Mouse (Mus musculus) T-helper 17 cell (primary cell): ENCODE results near the gene Rapgef1.

Experiments used
- in situ Hi-C, 2 experiments: fragments of 300-600 bp; cut with MboI, MseI; formaldehyde crosslinking; loops; 1 replicate in 1 of 2; 2 replicates in 1 of 2; pipeline ENCODE4 v1.15.1; 2025; ENCODE audit warnings: high pct_unique_total_duplicates in 2 of 2

Gene Rapgef1

DNA sequence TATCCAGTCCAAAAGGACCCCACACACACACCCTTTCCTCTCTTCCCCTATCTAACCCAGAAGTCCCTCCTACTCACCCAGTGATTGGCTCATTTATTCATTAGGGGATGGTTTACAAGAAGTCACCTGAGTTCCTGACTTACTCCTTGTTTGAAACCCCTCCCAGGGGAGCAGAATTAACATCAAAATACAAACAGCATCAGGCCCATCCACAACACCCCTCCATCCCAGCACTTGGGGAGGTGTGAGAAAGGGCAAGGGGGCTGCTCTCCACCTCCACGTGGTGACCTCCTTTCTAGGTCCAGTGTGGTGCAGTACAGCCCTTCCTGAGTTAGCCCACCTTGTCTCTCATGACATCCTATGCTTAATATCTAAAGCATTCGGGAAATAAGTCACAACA lies 110.0 kb downstream of the Rapgef1 start:
- in situ Hi-C loops = no loop called here

DNA sequence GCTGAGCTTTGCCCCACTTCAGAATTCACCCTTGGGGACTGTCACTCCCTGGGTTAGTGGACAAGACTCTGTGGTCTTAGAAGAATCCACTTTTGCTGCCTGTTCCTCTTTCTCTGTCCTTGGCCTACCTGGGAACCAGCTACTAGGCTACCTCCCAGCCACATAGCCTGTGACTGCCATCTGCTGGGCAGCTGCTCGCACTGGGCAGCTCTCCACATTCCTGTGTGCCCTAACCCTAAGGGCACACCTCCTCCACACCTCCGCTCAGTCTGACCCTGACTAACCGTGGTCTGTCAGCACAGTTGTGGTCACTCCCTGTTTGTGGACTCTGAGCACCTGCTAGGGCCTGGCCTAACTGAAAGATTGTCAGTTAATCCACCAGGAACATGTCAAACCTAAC lies 112.0 kb downstream of the Rapgef1 start:
- in situ Hi-C loops = loop anchor here in 1 of 2 experiments (10.0 kb wide), 1 partner anchor 1223 kb away; the partner anchor contains the start of gene Tor1b

DNA sequence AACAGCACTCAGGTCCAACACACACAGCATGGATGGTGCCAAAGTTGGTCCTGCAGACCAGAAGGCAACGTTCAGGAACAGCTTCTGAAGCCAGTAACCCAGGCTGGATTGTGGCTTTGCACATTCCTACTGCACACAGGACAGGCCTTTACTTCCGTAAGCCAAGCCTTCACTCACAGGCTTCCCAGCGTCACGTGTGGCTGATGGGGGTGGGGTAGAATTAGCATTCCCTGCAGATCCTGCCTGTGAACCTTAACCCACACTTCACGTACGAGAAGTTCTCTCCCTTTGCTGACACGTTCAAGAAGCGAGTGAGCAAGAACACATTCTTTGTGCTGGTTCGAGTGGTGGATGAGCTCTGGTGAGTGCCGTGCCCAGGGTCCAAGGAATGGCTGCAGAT lies 113.0 kb downstream of the Rapgef1 start:
- in situ Hi-C loops = loop anchor here in 1 of 2 experiments (10.0 kb wide), 1 partner anchor 1222 kb away; the partner anchor contains the start of gene Tor1b

DNA sequence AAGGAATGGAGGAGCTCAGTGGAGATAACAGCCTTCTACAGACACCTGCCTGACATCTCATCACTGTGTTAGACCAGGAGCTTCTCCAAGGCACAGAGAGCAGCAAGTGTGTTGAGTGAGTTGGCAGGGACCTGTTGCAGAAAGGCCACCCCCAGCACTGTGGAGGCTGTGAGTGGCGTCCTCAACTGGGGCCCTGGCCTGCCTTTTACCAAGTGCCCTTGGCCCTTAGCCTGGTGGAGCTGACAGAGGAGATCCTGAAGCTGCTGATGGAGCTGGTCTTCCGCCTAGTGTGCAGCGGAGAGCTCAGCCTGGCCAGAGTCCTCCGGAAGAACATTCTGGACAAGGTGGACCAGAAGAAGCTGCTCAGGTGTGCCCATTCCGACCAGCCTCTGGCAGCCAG lies 113.8 kb downstream of the Rapgef1 start:
- in situ Hi-C loops = loop anchor here in 1 of 2 experiments (10.0 kb wide), 1 partner anchor 1221 kb away; the partner anchor contains the start of gene Tor1b

DNA sequence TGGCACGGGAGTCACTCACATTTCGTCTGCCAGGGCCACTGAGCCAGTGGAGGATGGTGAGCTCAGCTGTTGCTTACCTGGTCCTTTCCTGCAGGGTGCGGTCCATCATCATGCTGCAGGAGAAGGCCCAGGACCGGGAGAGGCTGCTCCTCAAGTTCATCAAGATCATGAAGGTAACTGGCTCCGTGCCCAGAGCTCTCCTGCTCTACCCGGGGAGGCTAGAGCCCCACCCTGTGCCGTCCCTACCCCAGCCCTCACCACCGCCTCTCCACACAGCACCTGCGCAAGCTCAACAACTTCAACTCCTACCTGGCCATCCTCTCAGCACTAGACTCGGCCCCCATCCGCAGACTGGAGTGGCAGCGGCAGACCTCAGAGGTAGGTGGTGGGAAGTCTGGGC lies 116.2 kb downstream of the Rapgef1 start:
- in situ Hi-C loops = loop anchor here in 1 of 2 experiments (10.0 kb wide), 1 partner anchor 1219 kb away; the partner anchor contains the start of gene Tor1b

DNA sequence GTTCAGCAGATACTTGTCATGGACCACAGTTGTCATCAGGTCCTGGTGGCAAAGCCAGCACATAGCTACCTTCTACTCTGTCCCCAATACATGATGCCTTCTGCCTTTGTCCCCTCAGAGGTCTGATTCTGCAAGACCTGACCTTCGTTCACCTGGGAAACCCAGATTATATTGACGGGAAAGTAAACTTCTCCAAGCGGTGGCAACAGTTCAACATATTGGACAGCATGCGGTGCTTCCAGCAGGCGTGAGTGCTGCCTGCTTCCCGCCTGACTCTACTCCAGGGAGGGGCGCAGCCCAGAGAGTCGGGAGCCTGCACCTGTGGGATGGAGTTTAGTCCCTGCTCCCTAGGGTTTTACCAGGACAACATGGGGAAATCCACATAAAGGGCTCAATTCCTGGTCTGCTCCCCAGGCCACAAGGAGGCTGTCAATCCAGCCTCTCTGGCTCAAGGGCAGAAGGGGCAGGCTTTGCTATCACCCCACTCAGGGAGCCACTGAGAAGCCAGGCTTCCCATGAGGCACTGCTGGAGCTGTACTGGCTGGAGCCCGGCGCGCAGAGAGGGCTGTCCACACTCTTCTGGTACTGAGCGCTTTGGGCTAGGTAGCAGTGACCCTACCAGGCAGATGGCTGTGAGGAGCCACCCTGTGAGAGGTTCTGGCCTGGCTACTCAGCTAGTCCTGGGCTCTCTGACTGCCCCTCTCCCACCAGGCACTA lies 117.8 kb downstream of the Rapgef1 start:
- in situ Hi-C loops = loop anchor here in 1 of 2 experiments (10.0 kb wide), 1 partner anchor 1217 kb away; the partner anchor contains the start of gene Tor1b

DNA sequence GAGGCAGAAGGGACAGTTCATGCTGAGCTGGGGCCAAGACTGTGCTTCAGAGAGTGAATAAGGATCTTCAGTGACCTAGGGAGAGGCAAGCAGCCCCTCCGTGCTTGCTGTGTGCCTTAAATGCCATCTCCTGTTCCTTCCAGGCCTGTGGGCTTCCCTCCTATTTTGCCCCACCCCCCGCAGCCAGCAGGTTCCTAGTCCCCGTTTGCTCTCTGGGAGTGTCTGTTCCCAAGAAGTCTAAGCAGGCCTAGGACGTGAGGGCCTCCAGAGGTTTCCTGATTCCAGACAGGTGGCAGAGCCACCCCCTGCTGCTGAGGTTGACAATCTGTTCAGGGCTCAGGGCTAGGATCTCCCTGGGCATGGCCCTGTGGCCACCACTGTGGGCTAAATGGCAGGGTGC lies 119.3 kb downstream of the Rapgef1 start:
- in situ Hi-C loops = loop anchor here in 1 of 2 experiments (10.0 kb wide), 1 partner anchor 1216 kb away; the partner anchor contains the start of gene Tor1b

DNA sequence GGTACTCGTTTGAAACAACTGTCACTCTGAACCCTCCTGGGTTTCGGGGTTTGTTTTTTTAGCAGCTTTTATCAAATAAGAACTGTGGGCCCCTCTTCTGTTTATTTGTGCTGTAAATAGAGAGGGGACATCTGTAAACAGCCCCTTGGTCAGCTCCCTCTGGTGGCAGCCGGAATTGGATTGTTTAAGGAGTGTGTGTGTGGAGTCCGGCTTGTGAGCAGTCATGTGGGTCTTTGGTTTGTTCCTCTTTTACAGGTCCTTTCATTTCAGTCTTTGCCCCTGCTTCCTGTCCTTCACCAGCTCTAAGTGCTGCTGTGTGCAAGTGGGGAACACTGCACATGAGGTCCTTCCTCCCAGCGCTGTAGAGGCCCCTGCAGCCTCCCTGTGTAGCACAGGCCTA lies 119.8 kb downstream of the Rapgef1 start:
- in situ Hi-C loops = loop anchor here in 1 of 2 experiments (10.0 kb wide), 1 partner anchor 1215 kb away; the partner anchor contains the start of gene Tor1b

DNA sequence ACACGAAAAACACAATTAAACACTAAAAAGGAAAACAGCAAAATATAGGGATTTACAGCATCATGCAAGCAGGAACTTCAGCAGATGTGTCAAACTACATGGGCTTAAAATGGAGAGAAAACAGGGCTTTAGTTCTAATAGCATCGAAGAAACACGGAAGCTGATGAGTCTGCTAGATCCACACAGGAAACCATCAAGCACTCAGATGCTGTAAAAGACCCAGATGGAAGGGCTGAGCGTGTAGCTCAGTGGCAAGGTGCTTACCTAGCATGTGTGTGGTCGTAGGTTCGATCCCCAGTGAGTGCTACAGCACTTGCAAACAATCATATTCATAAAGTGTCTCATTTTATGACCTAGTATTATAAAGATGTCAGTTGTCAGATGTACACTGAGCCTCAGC lies 121.7 kb downstream of the Rapgef1 start:
- in situ Hi-C loops = no loop called here

DNA sequence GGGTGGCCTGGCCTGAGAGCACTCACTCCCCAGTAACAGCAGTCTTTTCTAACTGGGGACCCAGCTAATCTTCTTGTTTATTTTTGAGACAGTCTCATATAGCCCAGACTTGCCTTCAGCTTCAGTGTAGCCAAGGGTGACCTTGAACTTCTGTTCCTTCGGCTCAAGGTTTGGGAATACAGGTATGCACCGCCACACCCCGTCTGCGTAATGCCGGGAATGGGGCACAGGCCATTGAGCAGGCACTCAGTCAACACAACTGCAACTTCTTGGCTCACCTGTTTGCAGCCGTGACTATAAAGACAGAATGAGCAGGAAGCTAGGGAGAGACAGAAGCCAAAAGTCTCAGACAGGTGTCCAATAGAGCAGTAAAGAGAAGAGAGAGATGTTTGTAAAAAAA lies 124.7 kb downstream of the Rapgef1 start:
- in situ Hi-C loops = no loop called here

DNA sequence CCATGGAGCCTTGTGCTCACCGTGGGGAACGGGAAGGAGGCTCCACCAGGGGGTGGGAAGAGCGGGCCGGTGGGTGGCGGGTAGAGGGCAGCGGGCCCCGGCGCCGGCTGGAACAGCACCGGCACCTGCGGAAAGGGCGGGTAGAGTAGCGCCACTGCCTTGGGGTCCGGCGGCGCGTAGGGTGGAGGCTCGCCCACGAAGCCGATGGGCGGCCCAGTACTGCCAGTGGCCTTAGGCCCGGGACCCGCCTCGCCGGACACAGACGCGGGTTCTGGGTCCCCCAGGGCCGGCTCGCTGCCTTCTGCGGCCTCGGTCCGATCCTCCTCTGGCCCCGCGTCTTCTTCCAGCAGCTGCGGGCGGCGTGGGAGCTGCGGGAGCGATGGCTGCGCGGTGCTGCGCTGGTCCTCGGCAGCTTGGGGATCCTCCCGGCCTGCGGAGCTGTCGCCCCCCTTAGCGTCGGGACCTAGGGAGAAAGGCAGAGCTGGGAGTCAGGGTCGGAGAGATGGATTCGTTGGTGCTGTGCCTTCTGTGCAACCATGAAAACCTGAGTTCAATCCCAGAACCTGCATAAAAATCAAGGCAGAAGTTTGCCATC lies 127.8 kb downstream of the Rapgef1 start:
- in situ Hi-C loops = no loop called here

DNA sequence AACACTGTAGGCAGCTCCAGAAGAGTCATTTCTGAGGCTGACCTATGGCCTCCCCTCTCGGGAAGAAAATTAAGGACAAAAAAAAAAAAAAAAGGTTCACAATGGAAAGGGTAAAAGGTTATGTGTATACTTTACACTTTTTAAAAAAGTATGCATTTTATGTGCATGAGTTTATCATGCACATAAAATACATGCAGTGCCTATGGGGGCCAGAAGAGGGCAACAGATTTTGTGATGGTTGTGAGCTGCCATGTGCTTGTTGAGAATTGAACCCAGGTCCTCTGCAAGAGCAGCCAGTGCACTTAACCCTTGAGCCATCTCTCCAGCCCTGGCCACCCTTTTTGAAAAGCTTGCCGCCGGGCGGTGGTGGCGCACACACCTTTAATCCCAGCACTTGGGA lies 128.3 kb downstream of the Rapgef1 start:
- in situ Hi-C loops = no loop called here

DNA sequence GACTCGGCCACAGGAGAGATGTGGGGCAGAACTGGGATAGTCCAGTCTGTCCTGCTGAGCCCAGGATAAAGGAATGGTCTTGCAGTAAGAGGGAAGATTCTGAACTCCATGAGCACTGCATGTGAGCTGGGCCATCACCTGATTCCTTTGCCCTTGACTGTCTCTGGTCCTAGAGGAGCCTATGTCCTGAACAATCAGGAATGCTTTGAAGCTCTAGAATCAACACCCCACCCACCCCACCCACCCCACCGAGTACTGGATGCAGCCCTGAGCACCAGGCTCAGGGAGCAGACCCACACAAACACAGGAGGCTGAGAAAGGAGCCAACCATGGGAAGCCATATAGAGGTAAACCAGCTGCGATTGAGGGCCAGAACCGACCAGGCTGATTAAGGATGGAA lies 129.0 kb downstream of the Rapgef1 start:
- in situ Hi-C loops = no loop called here

DNA sequence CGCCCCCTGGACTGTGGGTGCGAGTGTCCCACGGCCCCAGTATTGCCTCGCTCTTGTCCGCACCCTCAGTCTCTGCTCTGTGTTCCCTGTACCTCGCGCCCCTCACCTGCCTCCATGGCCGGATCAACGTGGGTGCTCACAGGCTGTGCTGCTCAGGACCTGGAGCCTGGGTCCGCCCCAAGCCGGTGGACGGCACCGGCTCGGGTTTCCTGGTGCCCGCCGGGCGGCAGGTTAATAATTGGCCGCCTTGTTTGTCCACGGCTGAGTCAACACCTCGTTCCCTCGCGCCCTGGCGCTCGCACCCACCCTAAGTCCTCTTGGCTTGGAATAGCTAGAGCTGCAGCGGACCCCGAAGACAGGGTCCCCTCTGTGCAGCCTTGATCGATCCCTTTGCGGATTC lies 132.0 kb downstream of the Rapgef1 start, which contains the start of gene Gm13420:
Gm13420 (minus strand) TSS at position 189 of the 400 bp plus-strand sequence.
- in situ Hi-C loops = no loop called here

DNA sequence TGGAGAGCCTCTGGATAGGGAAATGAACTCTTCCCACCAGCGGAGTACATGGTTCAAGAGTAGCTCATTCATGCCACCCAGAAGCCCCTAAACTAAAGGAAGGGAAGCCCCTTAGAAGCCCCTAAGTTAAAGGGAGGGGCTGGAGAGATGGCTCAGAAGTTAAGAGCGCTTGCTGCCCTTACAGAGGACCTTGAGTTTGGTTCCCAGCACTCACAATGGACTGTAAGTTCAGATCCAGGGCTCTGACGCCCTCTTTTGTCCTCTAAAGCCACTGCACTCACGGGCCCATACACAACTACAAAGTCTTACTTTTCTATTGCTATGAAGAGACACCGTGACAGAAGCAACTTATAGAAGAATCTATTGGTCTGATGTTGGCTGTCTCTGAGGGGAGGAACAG lies 132.9 kb downstream of the Rapgef1 start:
- in situ Hi-C loops = no loop called here

DNA sequence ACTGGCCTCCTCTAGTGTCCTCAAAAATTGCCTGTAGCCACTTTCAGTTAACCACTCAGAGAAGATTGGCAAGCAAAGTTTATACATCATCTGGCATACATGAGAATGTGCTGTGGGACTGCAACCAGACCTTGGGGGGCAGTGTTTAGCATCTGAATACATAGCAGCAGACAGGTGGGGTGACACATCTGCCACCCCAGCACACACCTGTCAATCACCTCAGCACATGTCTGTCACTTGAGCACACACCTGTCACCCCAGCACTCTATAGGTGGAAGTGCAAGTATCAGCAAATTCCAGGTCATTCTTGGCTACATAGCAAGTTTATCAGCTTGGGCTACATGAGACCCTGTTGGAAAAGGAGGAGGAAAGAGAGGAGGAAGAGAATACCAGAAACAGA lies 136.2 kb downstream of the Rapgef1 start:
- in situ Hi-C loops = no loop called here

DNA sequence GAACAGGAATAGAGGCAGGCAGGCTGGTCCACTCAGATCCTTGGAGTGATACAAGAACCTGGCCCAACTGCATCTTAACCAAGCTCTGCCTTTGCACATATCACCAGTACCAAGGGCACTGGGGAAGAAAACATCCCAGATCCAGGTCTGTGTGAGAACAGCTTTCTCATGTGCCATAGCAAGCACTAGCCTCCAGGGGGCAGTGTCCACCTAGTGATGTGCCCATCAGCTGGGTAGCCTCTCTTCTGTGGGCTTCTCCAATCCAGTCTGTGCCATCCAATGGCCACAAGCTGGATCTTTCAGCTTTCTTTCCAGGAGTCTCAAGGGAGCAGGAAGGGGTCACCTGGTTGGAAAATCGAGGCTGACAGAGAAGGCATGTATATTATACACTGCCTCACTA lies 145.3 kb downstream of the Rapgef1 start:
- in situ Hi-C loops = loop anchor here in 1 of 2 experiments (10.0 kb wide), 1 partner anchor 90 kb away; no protein-coding TSS in a partner anchor

DNA sequence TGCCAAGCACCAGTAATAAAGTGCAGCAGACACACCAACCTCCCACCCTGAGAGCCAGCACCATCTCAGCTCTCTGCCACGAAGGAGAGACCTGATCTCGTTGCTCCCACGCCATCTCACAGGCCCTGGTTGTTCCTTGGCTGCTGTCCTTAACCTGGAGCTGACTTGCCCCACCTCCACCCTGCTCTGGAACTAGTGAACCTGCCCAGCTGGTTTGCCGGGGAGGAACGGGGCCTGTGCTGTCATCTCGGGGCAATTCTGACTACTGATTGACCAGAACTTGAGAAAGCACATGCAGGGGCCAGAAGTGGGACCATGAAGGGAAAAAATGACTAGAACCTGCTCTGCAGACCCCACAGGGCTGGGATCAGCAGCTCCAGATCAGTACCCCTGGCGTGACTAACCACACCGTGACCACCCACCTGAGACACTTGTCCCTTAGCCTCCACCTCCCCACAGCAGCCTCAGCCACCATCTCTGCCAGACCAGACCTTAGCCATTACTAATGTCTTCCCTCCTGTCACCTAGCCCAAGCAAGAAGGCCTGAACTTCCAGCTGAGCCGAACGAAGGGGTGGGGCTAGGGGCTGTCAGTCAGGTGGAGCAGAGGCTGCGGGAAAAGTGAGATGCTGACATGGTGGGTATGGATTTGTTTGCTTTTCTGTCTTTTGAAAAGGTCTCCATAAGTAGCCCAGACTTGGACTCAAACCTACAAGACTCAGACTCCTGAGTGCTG lies 148.6 kb downstream of the Rapgef1 start:
- in situ Hi-C loops = loop anchor here in 1 of 2 experiments (10.0 kb wide), 1 partner anchor 87 kb away; no protein-coding TSS in a partner anchor

DNA sequence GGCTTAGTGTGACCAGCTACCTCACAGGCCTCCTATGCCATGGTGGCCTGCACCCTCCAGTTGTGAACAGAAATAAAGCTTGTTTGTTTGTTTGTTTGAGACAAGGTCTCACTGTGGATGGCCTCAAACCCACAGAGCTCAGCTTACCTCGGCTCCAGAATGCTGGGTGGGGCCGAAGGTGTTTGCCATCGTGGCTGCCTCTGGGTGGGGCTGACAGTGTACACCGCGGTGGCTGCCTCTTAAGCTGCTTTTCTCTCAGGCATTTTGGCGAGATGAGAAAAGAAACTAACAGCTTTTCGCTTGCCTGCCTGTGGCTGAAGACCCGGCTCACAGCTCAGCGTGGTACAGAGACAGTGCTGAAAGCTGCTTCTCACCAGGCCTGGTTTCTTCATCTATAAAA lies 149.4 kb downstream of the Rapgef1 start:
- in situ Hi-C loops = loop anchor here in 1 of 2 experiments (10.0 kb wide), 1 partner anchor 86 kb away; no protein-coding TSS in a partner anchor

DNA sequence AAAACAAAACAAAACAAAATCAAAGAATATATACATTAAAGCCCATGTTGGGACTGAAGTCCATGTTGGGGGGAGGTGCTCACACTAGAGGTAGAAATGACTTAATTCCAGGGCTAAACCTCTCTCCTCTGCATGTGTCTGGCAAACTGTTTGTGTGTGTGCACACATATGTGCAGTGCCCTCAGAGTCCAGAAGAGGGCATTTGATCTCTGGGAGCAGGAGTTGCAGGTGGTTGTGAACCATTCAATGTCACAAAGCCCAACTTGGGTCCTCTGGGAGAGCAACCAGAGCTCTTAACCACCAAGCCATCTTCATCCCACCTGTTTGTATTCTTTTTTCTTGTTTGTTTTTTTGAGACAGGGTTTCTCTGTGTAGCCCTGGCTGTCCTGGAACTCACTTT lies 150.6 kb downstream of the Rapgef1 start:
- in situ Hi-C loops = loop anchor here in 1 of 2 experiments (5.0 kb wide), 1 partner anchor 82 kb away; no protein-coding TSS in a partner anchor
